Mouse (Mus musculus): ENCODE data around the gene Tnni1. TPM values are rescaled to one million over a fixed set of nuclear protein-coding genes. Genes with fewer than 3 reads are reported as not detected.

The Tnni1 gene
- polyA plus RNA-seq, 1 experiment from 2014 or later = 1.3 TPM

DNA sequence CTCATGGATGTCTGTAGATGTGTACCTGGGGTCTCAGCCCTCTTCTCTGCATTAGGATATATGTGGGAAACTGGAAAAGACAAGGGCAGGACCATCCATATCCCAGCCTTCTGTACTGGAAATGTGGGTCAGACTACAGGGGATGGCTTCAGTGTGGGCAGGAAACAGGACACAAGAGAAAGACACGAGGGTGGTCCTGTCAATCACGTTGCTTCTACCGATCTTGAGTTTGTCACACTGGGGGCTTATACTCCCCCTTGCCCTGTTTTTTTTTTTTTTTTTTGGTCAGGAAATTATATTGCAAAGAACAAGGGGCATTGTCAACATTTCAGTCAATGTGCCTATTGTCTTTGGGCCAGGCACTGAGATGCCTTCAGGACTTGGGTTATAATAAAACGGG is 59.4 kb downstream of the Tnni1 start:
- H3K9me3 ChIP-seq = no peaks in the 10 kb centered on the region
- 75% methylated on average over 4 of the region's 4 CpGs for WGBS

DNA sequence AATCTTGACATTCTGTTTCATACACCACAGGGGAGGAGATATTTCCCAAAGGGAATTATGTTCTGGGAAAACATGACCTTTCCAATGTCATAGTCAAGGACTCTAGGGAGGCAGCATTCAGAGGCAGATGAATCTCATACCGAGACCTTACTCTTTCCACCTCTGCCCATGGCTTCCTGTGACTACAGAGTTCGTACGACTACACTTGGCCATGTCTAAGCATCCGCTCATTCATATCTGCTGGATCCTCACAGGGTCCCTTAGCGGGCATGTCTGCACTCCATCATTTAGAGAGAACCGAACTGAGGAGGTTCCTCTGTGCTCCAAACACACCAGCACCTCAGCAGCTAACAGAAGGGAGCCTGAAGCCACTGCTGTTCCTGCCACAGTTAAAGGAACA is 59.8 kb downstream of the Tnni1 start:
- Histone ChIP-seq H3K9me3 (no peaks in the 10 kb centered on the region), H3K27me3 (no peaks in the 10 kb centered on the region), H3K27ac (replicated peaks) (no peak overlapping the region), H3K36me3 (no peaks in the 10 kb centered on the region), H3K4me3 (no peak overlapping the region), H3K4me1 (no peaks in the 10 kb centered on the region), H3K9ac (replicated peaks) (no peak overlapping the region), H3K4me2 (replicated peaks) (no peak overlapping the region)
- no peak for ATAC-seq (replicated peaks)
- WGBS = 92% methylated on average over 6 of the region's 6 CpGs

More for the DNA sequence above, 59.4 kb downstream of the Tnni1 start:
- Histone ChIP-seq H3K9ac (replicated peaks) (no peak overlapping the region), H3K4me2 (replicated peaks) (no peak overlapping the region), H3K27ac (replicated peaks) (no peak overlapping the region), H3K4me3 (no peak overlapping the region), H3K36me3 (no peaks in the 10 kb centered on the region), H3K27me3 (no peaks in the 10 kb centered on the region), H3K4me1 (no peaks in the 10 kb centered on the region)
- no peak for ATAC-seq (replicated peaks)

DNA sequence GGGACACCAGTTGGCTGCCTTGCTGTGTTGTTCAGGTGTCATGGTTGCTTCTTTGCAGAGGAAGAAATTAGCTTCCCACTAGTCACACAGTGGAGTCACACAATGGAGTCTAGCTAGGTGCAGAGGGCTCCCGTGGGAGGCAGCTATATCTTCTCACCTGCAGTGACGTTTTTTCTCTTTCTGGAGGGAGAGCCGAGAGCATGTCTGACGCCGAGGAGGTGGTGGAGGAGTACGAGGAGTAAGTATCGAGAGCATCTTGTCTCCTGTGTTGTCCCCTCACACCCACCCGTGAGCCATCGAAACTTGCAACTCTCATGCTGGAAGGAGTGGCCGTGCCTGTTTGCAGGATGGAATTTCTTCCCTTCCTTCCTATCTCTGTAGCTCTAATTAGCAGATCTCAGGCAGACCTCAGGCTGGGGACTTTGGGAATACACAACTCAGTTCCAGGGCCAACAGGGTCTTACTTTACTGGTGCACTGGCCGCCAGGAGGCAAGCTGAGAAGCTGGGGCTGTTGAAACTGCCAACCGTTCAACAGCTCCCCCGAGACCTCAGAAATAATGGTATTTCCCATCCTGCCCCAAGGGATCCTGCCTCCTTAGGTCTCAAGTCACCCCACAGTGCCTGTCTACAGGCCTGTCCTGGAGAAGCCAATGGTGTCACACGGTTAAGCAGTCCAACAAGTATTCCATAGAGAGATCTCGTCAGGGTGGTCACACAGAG is 61.6 kb downstream of the Tnni1 start:
- no peaks in the 10 kb centered on the region for H3K36me3 ChIP-seq
- H3K4me2 ChIP-seq (replicated peaks) = no peak overlapping the region
- no peak overlapping the region for H3K9ac ChIP-seq (replicated peaks)
- WGBS = 75% methylated on average over 15 of the region's 15 CpGs
- no peaks in the 10 kb centered on the region for H3K4me1 ChIP-seq
- H3K27me3 ChIP-seq = no peaks in the 10 kb centered on the region
- no peak overlapping the region for H3K4me3 ChIP-seq
- H3K9me3 ChIP-seq = no peaks in the 10 kb centered on the region
- ATAC-seq (replicated peaks) = no peak
- no peak overlapping the region for H3K27ac ChIP-seq (replicated peaks)

DNA sequence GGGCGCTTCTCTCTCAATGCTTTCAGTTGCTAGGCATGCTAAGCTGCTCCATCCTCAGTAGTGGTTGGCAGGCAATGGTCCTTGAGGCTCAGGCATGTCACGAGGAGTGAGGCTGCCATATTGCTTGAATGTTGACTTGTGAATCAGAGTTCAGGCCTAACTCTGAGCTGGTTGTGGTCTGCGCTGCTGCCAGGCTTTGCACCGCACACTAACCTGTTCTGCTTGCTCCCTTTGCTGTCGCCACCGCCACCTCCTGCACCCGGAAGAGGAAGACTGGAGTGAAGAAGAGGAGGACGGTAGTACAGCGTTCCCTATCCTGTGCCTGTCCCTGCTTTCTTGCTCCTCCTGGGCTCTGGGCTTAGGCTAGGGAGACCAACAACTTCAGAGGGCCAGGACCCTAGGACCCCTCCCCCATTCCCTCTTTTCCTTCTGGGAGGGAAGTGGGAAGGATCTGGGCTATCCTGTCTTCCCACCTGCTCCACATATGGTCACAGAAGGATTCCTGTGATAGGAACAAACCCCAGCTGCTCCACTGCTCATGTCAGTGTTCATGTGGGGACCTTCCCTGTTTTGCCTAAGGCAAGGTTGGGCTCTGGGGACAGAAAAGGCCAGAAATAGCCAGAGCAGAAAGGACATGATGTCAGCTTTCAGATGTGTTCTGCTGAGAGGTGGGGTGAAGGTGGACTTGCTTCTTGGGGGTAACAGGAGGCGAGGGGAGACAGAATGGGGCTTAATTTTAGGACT is 64.5 kb downstream of the Tnni1 start:
- no peak overlapping the region for H3K4me3 ChIP-seq
- H3K4me1 ChIP-seq = no peaks in the 10 kb centered on the region
- 92% methylated on average over 10 of the region's 10 CpGs for WGBS

DNA sequence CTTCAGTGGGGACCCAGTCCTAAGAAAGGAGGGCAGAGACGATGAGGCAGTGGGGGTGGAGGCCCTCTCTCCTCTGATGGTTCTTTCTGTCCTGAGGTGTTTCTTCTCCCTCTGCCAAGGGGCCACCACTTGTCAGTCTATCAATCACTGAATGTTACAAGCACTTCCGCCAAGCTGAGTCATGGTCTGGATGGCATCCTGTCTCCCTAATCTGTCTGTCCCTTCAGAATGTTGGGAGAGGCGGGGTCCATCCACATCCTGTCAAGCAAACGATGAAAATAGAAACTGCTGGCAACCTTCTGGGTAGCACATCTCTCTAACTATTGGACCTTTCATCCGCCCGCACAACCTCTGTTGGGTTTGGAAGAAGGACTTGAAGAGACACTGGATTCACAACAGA is 65.2 kb downstream of the Tnni1 start:
- Histone ChIP-seq H3K9ac (replicated peaks) (no peak overlapping the region), H3K27ac (replicated peaks) (no peak overlapping the region), H3K36me3 (no peaks in the 10 kb centered on the region), H3K4me2 (replicated peaks) (no peak overlapping the region), H3K27me3 (no peaks in the 10 kb centered on the region), H3K4me3 (no peak overlapping the region), H3K4me1 (no peaks in the 10 kb centered on the region), H3K9me3 (no peaks in the 10 kb centered on the region)
- WGBS = 88% methylated on average over 6 of the region's 6 CpGs
- ATAC-seq (replicated peaks) = no peak

More for the DNA sequence above, 64.5 kb downstream of the Tnni1 start:
- Histone ChIP-seq H3K9me3 (no peaks in the 10 kb centered on the region), H3K4me2 (replicated peaks) (no peak overlapping the region), H3K36me3 (no peaks in the 10 kb centered on the region), H3K27me3 (no peaks in the 10 kb centered on the region), H3K9ac (replicated peaks) (no peak overlapping the region), H3K27ac (replicated peaks) (no peak overlapping the region)
- no peak for ATAC-seq (replicated peaks)

DNA sequence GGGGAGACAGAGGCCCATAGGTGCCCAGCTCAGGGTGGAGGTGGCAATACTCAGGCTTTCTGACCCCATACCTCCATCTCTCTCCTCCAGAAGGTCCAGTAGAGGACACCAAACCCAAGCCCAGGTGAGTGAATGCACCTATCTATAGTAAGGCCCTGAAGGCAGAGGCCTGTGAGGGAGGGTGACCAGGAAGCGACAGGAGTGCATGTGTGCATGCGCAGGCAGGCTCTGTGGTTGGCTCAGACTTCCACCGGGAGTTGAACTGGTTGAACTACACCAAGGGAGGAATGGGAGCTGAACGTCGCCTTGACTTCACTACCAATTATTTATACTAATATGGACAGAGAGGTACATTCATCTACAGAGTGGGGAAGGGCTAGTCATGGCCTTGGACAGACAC is 67.4 kb downstream of the Tnni1 start:
- 81% methylated on average over 5 of the region's 5 CpGs for WGBS
- Histone ChIP-seq H3K27me3 (no peaks in the 10 kb centered on the region), H3K4me2 (replicated peaks) (no peak overlapping the region)

DNA sequence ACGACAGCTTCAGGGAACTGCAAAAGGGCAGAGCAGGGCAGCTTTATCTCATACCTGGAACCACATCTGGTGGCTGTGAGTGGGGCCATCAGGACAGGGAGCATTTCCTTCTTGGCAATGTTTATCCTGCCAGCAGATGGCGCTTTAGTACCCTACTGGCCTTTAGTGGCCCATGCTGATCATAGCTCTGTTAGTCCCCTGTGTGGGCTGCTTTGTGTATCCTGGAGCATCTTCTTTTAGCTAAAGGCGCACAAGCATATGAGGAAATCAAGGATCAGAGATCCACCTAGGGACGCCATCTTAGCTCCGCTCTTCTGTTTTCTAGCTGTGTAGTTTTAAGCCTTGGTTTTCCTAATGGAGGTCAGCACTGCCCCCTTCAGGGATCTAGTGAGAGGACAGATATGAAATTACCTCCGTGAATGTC is 67.9 kb downstream of the Tnni1 start:
- H3K9ac ChIP-seq (replicated peaks) = no peak overlapping the region
- H3K4me3 ChIP-seq = no peak overlapping the region
- no peak overlapping the region for H3K4me2 ChIP-seq (replicated peaks)
- ATAC-seq (replicated peaks) = no peak
- H3K9me3 ChIP-seq = no peaks in the 10 kb centered on the region
- H3K36me3 ChIP-seq = no peaks in the 10 kb centered on the region
- no peak overlapping the region for H3K27ac ChIP-seq (replicated peaks)
- H3K4me1 ChIP-seq = peaks cover 3% of the 10 kb centered on the region
- H3K27me3 ChIP-seq = no peaks in the 10 kb centered on the region
- 25% methylated on average over 6 of the region's 6 CpGs for WGBS

More for the DNA sequence above, 67.4 kb downstream of the Tnni1 start:
- Histone ChIP-seq H3K27ac (replicated peaks) (no peak overlapping the region), H3K36me3 (no peaks in the 10 kb centered on the region), H3K4me1 (no peaks in the 10 kb centered on the region), H3K4me3 (no peak overlapping the region), H3K9me3 (no peaks in the 10 kb centered on the region), H3K9ac (replicated peaks) (no peak overlapping the region)
- ATAC-seq (replicated peaks) = no peak

DNA sequence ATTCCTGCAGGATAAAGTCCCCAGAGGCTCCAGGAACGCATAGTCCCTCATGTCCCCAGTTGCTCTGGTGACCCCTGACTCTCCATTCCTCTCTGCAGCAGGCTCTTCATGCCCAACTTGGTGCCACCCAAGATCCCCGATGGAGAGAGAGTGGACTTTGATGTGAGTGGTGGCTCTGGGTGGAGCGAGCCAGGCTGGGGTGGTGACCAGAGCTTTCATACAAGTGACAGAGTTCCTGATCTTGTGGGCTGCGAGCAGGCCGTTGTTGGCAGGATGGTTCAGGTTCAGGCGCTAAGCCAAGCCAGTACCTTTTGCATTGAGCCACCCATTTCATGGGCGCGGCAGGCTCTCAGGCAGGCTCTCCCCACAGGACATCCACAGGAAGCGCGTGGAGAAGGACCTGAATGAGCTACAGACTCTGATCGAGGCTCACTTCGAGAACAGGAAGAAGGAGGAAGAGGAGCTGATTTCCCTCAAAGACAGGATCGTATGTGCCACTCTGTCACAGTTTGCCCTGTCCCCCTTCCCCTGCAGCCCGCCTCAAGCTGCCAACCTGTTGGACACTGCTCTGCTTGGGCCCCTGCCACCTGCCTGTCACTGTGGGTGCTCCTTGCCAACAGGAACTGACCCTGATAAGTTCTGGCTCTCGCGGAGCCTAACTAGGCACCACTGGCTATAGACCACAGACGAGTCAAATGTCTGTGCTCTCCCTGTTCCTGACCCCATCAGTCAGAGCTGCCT is 68.5 kb downstream of the Tnni1 start:
- ATAC-seq (replicated peaks) = no peak
- Histone ChIP-seq H3K27me3 (no peaks in the 10 kb centered on the region), H3K4me3 (no peak overlapping the region), H3K36me3 (no peaks in the 10 kb centered on the region), H3K9me3 (no peaks in the 10 kb centered on the region), H3K4me2 (replicated peaks) (no peak overlapping the region), H3K9ac (replicated peaks) (no peak overlapping the region), H3K27ac (replicated peaks) (no peak overlapping the region), H3K4me1 (peaks cover 8% of the 10 kb centered on the region)
- WGBS = 84% methylated on average over 17 of the region's 17 CpGs

DNA sequence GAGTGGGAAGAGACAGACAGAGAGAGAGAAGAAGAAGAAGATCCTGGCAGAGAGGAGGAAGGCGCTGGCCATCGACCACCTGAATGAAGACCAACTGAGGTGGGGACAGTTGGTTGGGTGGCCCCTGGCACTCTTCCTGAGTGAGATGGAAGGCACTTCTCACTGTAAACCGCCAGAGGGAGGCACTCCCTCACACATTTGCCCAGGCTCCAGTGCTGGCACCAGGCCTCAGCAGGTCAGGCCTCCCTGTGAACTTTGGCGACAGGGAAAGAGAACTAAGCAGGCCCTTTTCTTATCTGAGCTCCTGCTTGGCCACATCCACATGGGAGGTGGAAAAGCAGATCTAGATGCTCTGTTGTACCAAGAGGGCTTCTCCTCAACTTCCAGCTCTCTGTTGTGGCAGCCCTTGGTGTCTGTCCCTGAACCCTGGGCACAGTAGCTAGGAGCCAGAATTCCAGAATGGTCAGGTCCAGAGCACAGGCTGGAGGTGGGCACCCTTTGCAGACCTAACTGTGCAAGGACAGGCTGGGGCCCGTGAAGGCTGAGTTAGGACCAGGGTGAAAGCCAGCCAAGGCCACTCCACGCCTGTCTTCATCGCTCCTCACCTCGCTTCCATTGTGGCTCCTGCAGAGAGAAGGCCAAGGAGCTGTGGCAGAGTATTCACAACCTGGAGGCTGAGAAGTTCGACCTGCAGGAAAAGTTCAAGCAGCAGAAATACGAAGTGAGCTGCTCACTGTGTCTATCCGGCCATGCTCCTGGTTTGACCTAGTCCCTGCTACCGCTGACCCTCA is 71.7 kb downstream of the Tnni1 start:
- WGBS = 72% methylated on average over 12 of the region's 12 CpGs
- Histone ChIP-seq H3K4me3 (no peak overlapping the region), H3K9me3 (no peaks in the 10 kb centered on the region), H3K36me3 (no peaks in the 10 kb centered on the region), H3K4me1 (peaks cover 8% of the 10 kb centered on the region), H3K27me3 (no peaks in the 10 kb centered on the region), H3K27ac (replicated peaks) (no peak overlapping the region), H3K9ac (replicated peaks) (no peak overlapping the region), H3K4me2 (replicated peaks) (no peak overlapping the region)
- no peak for ATAC-seq (replicated peaks)

DNA sequence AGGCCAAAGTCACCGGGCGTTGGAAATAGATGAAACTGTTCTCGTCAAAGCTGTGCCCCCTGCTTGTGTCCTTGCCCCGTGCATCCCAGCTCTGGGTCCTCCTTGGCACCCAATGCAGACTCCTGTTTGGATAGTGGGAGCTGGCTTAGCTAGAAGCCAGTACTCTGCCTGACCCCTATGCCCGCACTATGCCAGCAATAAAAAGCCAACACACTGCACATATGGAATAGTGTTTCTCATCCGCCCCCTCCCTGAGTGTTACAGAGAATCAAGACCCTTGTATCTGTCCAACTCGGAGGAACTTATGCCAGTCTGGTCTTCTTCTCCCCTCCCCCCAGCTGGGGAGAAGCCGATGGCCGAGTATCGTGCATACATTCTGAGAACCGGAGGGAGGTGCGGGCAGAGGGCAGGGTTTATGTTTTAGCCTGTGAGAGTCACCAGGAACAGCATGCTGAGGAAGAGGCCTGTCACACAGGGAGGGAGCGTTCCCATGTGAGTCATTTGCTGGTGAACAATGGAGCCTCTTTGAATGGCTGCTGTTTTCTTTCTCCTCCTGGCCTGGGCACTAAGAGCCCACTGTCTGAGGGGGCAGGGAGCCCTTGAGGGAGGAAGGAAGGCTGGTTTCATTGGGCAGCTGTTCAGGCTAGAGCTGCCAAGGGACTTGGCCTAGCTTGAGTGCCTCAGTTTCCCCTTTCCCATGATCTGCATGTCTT is 73.0 kb downstream of the Tnni1 start:
- H3K4me3 ChIP-seq = no peak overlapping the region
- peak; percentile 43; the same call in 1 of the 2 replicates for ATAC-seq (replicated peaks)
- no peak overlapping the region for H3K27ac ChIP-seq (replicated peaks)
- no peak overlapping the region for H3K9ac ChIP-seq (replicated peaks)
- no peak overlapping the region for H3K4me2 ChIP-seq (replicated peaks)
- no peaks in the 10 kb centered on the region for H3K27me3 ChIP-seq
- 37% methylated on average over 13 of the region's 13 CpGs for WGBS
- no peaks in the 10 kb centered on the region for H3K36me3 ChIP-seq
- H3K9me3 ChIP-seq = no peaks in the 10 kb centered on the region
- H3K4me1 ChIP-seq = peaks cover 8% of the 10 kb centered on the region

DNA sequence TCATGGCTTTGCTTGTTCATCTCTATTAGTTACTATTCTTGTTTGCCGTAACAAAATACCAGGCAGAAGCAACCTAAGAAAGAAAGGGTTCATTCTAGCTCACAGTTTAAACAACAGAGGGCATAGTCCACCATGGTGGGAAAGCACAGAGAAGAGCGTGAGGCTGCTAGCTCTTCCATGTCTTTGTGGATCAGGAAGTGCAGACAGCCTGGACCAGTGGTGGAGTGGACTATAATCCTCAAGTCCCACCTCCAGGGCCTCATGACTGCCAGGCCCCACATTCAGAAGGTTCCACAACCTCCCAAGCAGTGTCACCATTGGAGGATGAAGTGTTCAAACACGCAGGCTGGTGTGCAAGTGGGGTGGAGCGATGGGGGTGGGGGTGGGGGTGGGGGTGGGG is 74.0 kb downstream of the Tnni1 start:
- no peak overlapping the region for H3K9ac ChIP-seq (replicated peaks)
- no peak overlapping the region for H3K4me3 ChIP-seq
- no peaks in the 10 kb centered on the region for H3K36me3 ChIP-seq
- H3K9me3 ChIP-seq = no peaks in the 10 kb centered on the region
- ATAC-seq (replicated peaks) = no peak
- H3K27ac ChIP-seq (replicated peaks) = no peak overlapping the region
- no peaks in the 10 kb centered on the region for H3K27me3 ChIP-seq
- 91% methylated on average over 4 of the region's 4 CpGs for WGBS
- no peak overlapping the region for H3K4me2 ChIP-seq (replicated peaks)
- peaks cover 8% of the 10 kb centered on the region for H3K4me1 ChIP-seq
